Mouse (Mus musculus): ENCODE data around the gene Clrn3.

Gene Clrn3

DNA sequence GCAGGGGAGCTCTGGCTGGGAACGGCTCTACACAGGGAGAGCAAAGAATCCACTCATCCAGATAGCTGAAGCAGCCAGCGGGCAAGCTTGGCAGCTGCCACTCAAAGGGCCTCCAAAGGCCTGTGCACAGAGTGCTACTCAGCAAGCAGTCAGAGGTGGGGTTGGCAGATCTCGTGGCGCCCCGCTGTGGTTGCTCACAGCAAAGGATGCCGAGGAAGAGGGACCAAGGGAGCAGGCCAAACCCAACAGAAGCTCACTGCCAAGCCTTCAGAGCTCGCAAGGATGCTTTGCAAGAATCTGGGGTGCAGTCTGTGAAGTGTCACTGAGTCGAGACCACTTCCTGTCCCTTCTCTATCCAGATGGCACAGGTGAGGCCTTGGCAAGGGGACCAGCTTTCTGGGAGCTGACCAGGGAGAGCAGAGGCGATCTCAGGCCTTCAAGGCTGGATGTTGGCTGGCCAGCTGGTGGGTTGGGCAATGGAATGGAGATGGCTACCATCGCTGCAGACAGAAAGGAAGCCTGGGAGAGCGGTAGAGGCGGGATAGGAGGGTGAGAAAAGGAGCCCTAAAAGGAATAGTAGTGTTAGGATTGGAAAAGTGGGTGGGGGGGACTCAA lies 42.6 kb downstream of the Clrn3 start:
- DNase-seq = no peak

DNA sequence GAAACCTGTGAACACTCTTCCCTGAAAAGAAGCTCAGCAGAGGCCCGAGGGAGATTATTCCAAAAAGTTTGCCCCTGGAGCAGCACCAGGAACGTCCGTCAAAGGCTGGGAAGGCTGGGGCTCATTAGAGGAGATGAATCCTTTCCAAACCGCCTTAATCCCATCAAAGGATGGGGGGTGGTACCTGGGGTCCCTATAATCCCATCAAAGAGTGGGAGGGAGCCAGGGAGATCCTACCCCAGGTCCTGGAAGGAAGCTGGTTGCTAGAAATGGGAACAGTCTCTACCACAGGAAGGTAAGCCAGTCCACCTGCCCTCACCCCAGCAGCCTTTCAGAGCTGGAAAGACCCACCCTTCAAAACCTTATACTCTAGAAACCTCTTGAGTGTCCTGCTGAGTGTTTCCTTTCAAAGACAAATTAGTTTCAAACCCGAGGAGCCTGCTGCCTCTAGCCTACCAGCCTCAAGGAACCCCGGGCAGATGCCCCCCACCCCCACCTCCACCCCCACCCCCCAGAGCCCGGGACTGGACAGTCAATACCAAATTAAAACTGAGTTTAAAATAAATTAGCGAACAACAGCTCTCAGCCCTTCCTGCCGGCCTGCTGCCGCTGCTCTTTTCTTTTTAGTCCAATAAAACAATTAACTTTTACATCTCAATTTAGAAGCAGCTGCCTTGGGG lies 43.2 kb downstream of the Clrn3 start:
- no peak for DNase-seq

DNA sequence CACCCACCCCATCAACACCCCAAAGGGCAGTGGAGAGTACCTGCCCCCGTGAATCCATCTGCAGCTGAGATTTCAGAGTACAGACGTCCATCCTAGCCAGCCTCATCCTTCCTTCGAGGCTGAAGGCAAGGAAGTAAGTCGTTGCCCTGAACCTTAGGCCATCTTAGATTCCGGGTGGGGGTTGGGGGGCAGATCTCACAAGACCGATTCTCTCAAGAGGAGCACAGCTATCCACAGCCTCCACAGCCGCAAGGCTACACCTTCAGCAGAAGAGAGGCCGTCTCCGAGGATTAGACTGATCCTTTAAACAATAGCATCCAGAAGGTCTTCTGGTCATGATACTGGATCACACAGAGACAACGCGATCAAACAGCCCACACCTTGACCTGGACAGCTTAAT lies 44.1 kb downstream of the Clrn3 start:
- no peak for DNase-seq

DNA sequence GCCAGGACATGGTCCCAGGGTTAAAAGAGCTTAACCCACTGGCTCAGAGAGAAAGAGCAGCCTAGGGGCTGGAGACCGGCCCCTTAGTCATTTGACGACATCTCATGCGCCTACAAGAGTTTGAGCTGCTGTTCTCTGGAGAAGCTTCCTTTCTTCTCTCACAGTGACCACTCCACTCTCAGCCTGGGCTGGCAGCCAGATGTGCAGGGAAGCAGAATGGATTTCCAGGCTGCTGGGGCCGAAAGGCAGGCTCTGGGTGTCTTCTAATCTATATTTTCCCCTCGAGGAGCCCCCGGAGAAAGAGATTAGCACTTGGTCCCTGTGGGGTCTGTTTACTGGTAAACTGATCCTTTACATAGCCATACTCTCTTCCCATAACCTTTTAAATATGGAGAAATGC lies 44.7 kb downstream of the Clrn3 start:
- DNase-seq = no peak

DNA sequence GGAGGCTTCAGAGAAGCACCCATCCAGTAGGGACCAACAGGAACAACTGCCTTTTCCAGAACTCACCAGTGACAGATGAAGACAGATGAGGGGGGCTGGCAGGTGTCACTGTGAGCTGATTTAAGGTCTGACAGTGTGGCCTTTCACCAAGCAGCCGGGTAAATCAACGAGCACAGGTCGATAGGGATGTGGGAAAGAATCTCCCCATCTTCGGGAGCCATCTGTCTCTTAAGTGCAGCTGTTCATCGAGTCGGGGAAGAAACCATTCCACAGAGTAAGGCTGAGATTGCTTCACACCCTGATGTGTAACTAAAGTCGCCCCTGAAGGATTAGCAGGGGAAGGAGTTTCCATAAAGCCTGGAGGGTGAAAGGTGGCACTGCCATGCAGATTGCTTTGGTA lies 47.3 kb downstream of the Clrn3 start:
- DNase-seq = no peak

DNA sequence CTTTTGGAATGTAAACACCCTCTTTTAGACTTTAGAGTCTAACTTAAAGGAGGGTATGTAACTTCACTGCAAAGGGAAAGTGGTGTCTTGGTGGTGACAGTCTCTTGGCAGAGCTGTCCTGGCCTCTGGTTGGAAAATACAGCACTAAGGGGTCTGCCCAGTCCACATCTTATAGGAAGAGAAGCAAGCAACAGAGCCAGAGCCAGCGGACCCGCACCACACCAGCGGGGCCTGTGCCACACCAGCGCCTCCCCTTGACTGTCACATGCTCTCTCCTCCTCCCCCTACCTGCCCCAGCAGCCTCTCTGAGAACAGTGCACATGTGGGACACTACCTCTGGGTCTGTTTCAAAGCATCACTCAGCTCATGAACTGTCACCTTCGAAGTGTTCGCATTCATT lies 48.5 kb downstream of the Clrn3 start:
- DNase-seq = no peak

DNA sequence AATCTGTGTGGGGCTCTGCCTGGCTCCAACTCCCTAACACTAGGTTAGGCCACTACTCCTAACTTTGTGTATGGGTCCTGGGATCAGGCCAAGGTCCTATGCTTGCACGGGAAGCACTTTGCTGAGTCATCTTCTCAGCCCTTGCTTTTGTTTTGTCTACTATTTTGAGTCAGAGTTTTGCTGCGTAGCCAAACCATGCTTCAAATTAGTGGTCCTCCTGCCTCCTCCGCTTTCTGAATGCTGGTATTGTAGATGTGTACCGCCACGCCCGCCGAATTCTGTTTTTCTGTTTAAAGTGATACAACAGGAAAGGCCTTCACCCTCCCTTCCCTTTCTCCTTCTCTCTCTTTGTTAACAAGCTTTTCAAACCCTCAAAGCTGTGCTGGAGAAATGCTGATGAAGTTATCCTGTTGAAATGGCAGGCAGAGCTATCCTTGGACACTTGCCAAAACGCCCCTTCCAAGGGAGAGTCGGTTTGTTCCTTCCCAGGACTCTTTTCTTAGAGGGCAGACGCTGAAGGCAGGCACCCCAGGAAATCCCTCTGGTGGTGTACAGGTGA lies 49.1 kb downstream of the Clrn3 start:
- DNase-seq = no peak

DNA sequence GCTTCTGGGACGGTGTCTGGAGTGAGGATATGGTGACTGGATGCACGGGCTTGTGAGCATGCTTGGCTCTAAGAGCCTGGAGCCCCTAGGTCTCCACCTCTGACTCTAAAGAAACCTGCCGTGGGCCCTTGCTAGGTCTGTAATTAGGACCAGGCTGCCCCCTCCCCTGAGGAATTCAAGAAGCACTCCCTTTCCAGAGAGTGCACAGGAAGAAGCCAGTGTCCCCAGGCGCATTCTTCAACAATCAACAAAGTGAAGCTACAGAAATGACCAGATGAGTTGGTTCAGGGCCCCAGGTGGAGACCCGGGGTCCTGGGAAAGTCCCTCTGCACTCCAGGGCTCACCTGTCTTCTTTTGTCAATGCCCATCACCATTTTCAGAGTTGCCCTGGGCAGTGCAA lies 51.2 kb downstream of the Clrn3 start:
- DNase-seq = no peak

DNA sequence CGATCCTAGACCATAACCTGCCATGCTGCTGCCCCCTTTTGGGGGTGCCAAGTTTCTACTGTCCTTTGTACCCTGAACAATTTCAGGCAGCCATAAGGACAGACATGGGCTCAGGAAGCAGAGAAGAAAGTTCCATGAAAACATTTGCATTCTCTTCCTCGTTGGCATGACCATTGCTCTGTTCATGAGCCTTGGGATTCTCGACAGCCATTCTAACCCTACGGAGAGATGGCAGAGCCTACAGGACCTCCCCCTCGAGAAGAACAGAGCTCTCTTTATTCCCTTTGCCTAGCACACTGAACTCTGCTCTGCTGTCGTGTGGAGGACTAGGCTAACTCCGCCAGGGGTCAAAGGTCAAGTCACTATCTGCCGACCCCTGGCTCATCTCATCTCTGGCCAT lies 52.5 kb downstream of the Clrn3 start:
- no peak for DNase-seq

DNA sequence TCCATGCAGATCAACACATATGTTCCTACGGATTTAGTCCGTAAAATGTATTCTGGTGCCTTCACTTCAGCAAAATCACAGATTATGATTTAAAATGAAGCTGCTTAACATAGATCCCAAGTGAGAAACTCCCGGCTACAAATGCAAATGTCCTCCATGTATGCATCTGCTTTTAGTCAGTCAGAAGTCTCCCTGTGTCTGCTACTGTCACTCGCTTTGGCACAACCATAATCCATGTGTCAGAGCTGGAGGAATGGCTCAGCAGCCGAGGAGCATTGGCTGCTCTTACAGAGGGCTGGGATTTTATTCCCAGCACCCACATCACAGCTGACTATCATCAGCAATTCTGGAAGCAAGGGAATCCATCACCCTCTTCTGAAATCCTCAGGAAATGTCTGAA lies 58.1 kb downstream of the Clrn3 start:
- DNase-seq = no peak

DNA sequence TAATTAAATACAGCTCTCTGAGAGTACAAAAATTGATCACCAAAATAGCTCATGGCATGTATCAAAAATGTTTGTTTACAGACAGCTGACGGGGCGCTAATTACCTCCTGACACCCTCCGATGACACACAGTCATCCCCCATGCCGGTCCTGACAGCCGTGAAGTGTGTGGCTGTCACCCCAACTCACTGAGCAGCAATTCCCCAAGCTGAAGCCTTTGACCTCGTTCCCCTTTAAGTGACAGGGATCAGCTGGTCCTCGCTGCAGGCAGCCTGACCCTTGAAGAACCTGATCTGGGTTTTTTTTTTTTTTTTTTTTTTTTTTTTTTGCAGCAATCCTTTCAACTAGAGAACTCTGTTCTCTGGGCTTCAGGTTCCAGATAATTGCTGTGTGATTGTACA lies 59.8 kb downstream of the Clrn3 start:
- DNase-seq = no peak

DNA sequence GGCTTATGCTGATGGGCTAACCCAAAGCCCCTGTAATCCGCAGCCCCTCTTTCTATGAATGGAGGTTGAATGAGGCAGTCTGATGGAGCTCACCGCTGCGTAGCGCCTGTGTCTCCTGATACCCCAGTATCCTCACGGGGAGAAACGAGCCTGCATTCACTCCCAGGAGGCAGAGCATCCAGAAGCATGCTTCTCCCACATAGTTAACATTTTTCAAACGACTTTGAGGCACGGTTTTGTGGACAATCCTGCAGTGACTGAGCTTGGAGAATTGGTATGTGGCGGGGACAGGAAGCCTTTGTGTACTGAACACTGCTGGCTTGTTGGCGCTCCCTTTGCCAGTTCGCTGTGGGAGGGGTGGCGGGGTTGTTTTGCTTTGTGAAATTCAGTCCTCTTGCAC lies 63.2 kb downstream of the Clrn3 start:
- DNase-seq = no peak

DNA sequence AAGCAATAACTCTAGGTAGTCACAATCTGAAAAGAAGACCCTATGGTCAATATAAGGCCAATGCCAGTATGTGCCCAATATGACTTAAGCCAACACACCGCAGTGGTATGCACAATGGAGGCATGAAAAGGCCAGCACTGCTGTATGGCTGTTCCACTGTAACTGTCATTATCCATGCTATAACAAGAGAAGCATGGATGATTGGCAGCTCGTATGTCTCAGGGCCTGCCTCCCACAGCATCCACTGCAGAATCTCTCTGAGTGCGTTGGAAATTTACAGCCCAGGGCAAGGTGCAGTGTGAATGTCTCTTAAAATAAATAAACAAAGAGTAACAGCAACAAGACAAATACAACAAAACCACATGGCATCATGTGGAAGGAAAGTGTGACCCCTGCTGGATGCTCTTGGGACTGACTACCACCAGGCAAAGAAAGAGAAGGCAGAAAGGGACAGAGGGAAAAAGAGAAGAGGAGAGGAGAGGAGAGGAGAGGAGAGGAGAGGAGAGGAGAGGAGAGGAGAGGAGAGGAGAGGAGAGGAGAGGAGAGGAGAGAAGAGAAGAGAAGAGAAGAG lies 63.7 kb downstream of the Clrn3 start:
- no peak for DNase-seq
